Mouse (Mus musculus): Measurements from ENCODE around the gene Olfr1128.
"Not testable (repeated sequence)": the region's sequence is repeated elsewhere in the genome, so short reads cannot be mapped to it uniquely, and the experiment has no call there.

The Olfr1128 gene

GRCm38 (mm10) chr2:87545442-87545841, at the start of gene Olfr1128:
TSS of gene Olfr1128 (minus strand) at chr2:87545542.
- DNase-seq (ENCODE audit: low spot score in 2 of 2) = no peak

GRCm38 (mm10) chr2:87573602-87574001, 28.3 kb upstream of the Olfr1128 start, which contains the start of gene Olfr1129:
TSS of gene Olfr1129 (plus strand) at chr2:87573902.
- not testable (repeated sequence) for DNase-seq (ENCODE audit: low spot score in 2 of 2)

DNA sequence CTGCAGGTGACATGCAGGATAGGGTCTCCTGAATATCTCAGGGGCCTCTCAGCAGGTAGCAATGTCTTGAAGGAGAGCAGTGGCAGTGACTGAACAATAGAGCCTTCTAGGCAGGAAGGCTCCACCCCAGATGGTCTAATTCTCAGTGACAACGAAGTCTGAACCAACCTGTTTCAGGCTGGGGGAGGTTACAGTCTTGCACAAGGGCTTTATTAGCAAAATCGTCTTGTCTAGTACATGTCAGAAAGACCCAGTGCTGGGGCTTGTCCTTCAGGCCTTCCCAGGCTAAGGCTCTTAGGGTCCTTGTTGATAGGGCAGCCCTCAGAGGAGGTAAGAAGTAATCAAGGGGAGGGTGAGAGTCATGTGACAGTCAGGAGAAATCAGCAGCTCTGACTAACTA, 10.5 kb downstream of the Olfr1128 start:
- no peak for DNase-seq (ENCODE audit: low spot score in 2 of 2)

GRCm38 (mm10) chr2:87531496-87531895, 13.8 kb downstream of the Olfr1128 start, which contains the start of gene Olfr153:
TSS of gene Olfr153 (plus strand) at chr2:87531796.
- no peak for DNase-seq (ENCODE audit: low spot score in 2 of 2)

DNA sequence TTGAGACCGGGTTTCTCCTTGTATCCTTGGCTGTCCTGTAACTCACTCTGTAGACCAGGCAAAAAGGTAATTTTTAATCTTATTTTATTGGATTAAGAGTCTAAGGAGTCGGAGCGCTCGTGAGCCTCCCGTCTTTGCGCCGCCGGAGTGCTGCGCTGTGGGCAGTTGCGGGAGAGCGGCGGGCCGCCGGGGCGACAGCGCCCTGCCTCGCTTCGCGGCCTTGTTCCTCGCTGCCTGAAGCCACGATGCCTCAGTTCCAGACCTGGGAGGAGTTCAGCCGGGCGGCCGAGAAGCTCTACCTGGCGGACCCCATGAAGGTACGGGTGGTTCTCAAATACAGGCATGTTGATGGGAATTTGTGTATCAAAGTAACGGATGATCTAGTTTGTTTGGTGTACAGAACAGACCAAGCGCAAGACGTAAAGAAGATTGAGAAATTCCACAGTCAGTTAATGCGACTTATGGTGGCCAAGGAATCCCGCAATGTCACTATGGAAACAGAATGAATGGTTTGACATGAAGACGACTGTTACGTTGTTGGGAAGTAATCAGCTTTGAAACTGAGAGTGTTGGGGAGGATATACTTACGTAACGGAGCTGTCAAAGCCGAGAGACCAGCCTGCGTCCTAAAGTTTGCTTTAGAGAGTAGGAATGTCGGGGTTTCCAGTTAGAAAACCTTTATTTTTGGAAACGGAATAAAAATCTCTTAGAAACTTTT, 19.3 kb downstream of the Olfr1128 start:
- not testable (repeated sequence) for DNase-seq (ENCODE audit: low spot score in 2 of 2)

- DNase-seq (ENCODE audit: low spot score in 2 of 2) = no peak
Measured at GRCm38 (mm10) chr2:87520651-87521050, 24.7 kb downstream of the Olfr1128 start.

DNA sequence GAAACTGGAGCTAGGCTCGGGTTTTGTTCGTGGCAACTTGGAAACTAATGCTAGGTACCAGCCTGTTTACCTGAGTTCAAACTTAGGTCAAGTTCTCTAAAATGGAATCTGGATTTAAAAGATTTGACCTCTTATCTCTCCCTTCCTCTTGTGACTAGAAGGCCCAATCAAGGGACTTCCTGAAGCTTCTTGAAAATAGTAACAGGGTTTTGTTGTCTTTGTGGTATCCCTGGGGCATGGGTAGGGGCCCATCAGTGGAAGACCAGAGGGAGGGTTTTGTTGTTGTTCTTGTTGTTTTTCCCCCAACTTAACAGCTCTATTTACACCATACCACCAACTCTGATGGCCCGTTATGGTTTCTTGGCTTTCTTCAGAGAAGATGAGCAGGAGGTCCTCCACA, 28.8 kb downstream of the Olfr1128 start:
- no peak for DNase-seq (ENCODE audit: low spot score in 2 of 2)

- DNase-seq (ENCODE audit: low spot score in 2 of 2) = no peak
Measured at GRCm38 (mm10) chr2:87515457-87516060, 29.8 kb downstream of the Olfr1128 start.

DNA sequence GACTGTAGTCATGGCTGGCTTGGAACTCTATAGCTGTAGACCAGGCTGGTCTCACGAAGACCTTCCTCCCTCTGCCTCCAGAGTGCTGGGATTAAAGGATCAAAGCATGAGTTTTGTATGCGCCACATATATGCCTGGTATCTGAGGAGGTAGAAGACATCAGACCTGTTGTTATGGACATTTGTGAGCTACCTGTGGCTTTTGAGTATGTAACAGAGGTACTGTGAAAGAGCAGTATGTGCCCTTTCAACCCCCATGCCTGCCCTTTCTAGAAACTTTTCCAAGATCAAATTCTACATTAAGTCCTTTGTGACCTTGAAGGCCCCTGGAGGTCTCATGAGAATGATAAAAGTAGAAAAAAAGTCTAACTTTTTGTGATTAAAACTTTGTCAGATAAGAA, 30.3 kb downstream of the Olfr1128 start:
- no peak for DNase-seq (ENCODE audit: low spot score in 2 of 2)

- DNase-seq (ENCODE audit: low spot score in 2 of 2) = no peak
Measured at GRCm38 (mm10) chr2:87506265-87506664, 39.1 kb downstream of the Olfr1128 start, which contains the start of gene Pramel6. TSS of gene Pramel6 (plus strand) at chr2:87506565.

GRCm38 (mm10) chr2:87496993-87497392, 48.3 kb downstream of the Olfr1128 start, which contains the start of gene Pramel7:
TSS of gene Pramel7 (minus strand) at chr2:87497093.
- not testable (repeated sequence) for DNase-seq (ENCODE audit: low spot score in 2 of 2)

All from urinary bladder, adult 18-20 months (tissue).